Mouse (Mus musculus) myocyte (in vitro differentiated cells): ENCODE measurements around the gene Hes7. TPM values are rescaled to one million over a fixed set of nuclear protein-coding genes. Genes with fewer than 3 reads are reported as not detected.
A peak's percentile ranks its signal among the peaks of the same experiment; 100 is the strongest.

Source experiments
- H3K27me3 ChIP-seq: one replicate; pipeline ENCODE4 v1.6.1; 2011; ENCODE audit not compliant: control insufficient read depth, insufficient read depth, insufficient read length
- H3K36me3 ChIP-seq: one replicate; pipeline ENCODE4 v1.6.1; 2011; ENCODE audit not compliant: control insufficient read depth, insufficient read depth
- H3K4me2 ChIP-seq: one replicate; pipeline ENCODE4 v1.6.1; 2011; ENCODE audit warnings: low read depth, control low read depth
- H3K4me3 ChIP-seq: one replicate; pipeline ENCODE4 v1.5.1; 2011; ENCODE audit warnings: mild to moderate bottlenecking, control low read depth, moderate library complexity
- H3K79me2 ChIP-seq: one replicate; pipeline ENCODE4 v1.6.1; 2011; ENCODE audit not compliant: control insufficient read depth, insufficient read depth
- H3ac ChIP-seq: one replicate; pipeline ENCODE4 v1.6.1; 2011; ENCODE audit not compliant: control insufficient read depth, insufficient read length
- CEBPB ChIP-seq: IDR thresholded peaks from 2 replicates; pipeline ENCODE4 v1.6.1; 2011; ENCODE audit warnings: mild to moderate bottlenecking, moderate library complexity; ENCODE audit not compliant: poor library complexity, insufficient read depth, severe bottlenecking
- E2F4 ChIP-seq: IDR thresholded peaks from one replicate; pipeline ENCODE4 v1.6.1; 2011; ENCODE audit warnings: mild to moderate bottlenecking, control low read depth, moderate library complexity; ENCODE audit not compliant: insufficient read depth
- MAX ChIP-seq: IDR thresholded peaks from one replicate; pipeline ENCODE4 v1.6.1; 2011; ENCODE audit warnings: low read depth, mild to moderate bottlenecking, control low read depth
- MYOD1 ChIP-seq, 3 experiments: IDR thresholded peaks; one replicate each; pipeline ENCODE4 v1.6.1; 2011; ENCODE audit warnings: control low read depth in 2 of 3, low read depth in 2 of 3, mild to moderate bottlenecking in 2 of 3, moderate library complexity in 1 of 3; ENCODE audit not compliant: insufficient read length in 2 of 3, control insufficient read depth in 1 of 3
- MYOG ChIP-seq, 3 experiments: IDR thresholded peaks; one replicate each; pipeline ENCODE4 v1.6.1; 2011; ENCODE audit warnings: control low read depth in 2 of 3, low read depth in 2 of 3, mild to moderate bottlenecking in 2 of 3; ENCODE audit not compliant: insufficient read length in 2 of 3, control insufficient read depth in 1 of 3, insufficient read depth in 1 of 3
- POLR2A ChIP-seq: IDR thresholded peaks from one replicate; pipeline ENCODE4 v1.6.1; 2011; ENCODE audit warnings: low read depth, mild to moderate bottlenecking, control low read depth, moderate library complexity; ENCODE audit not compliant: insufficient read length
- POLR2AphosphoS2 ChIP-seq: IDR thresholded peaks from one replicate; pipeline ENCODE4 v1.6.1; 2011; ENCODE audit warnings: low read depth, control low read depth; ENCODE audit not compliant: insufficient read length
- REST ChIP-seq: IDR thresholded peaks from one replicate; pipeline ENCODE4 v1.6.1; 2011; ENCODE audit warnings: mild to moderate bottlenecking, control low read depth, moderate library complexity; ENCODE audit not compliant: insufficient read depth, insufficient read length
- SRF ChIP-seq: IDR thresholded peaks from one replicate; pipeline ENCODE4 v1.6.1; 2011; ENCODE audit warnings: low read depth; ENCODE audit not compliant: control insufficient read depth, insufficient read length
- TCF12 ChIP-seq: IDR thresholded peaks from one replicate; pipeline ENCODE4 v1.6.1; 2011; ENCODE audit warnings: mild to moderate bottlenecking, control low read depth; ENCODE audit not compliant: poor library complexity, insufficient read depth, severe bottlenecking
- TCF3 ChIP-seq: IDR thresholded peaks from one replicate; pipeline ENCODE4 v1.6.1; 2011; ENCODE audit warnings: low read depth, control low read depth; ENCODE audit not compliant: insufficient read length
- USF1 ChIP-seq: IDR thresholded peaks from one replicate; pipeline ENCODE4 v1.6.1; 2011; ENCODE audit warnings: low read depth, mild to moderate bottlenecking, control low read depth, moderate library complexity
- polyA plus RNA-seq: library from polyadenylated mRNA; unstranded; fragments of >200 nt; fragmentation: generic; extraction: Trizol; gene quantifications from one replicate; pipeline ENCODE4 v1.2.1, GENCODE M21; 2012; ENCODE audit warnings: missing spikeins

Gene Hes7
- polyA plus RNA-seq, 1 experiment = 0.28 TPM

GRCm38 (mm10) chr11:69169313-69169712 lies 49.1 kb downstream of the Hes7 start:
- H3K4me3 ChIP-seq = no peak overlapping the region
- no peaks in the 10 kb centered on the region for H3K36me3 ChIP-seq
- no peak overlapping the region for H3K4me2 ChIP-seq
- H3K79me2 ChIP-seq = no peaks in the 10 kb centered on the region
- H3ac ChIP-seq = no peak overlapping the region
- TF ChIP-seq TCF12 = no peak
- no peak for TF ChIP-seq SRF
- TF ChIP-seq POLR2AphosphoS2 = no peak
- H3K27me3 ChIP-seq = peaks cover 20% of the 10 kb centered on the region

- no peak overlapping the region for H3ac ChIP-seq
- H3K79me2 ChIP-seq = no peaks in the 10 kb centered on the region
- no peak for TF ChIP-seq TCF12
- TF ChIP-seq E2F4 = no peak
- no peak for TF ChIP-seq TCF3
- no peak for TF ChIP-seq POLR2A
- no peak for TF ChIP-seq USF1
- peak in 2 of 3 experiments; percentile 23 to 46 for TF ChIP-seq MYOD1 (IDR thresholded peaks at IDR 0.05; ENCODE audit: control insufficient read depth in 1 of 3, insufficient read length in 2 of 3, low read depth in 2 of 3)
- no peak for TF ChIP-seq CEBPB
- TF ChIP-seq MAX = no peak
- TF ChIP-seq MYOG (IDR thresholded peaks at IDR 0.05; ENCODE audit: control insufficient read depth in 1 of 3, insufficient read depth in 1 of 3, insufficient read length in 2 of 3, low read depth in 2 of 3) = peak in 1 of 3 experiments; percentile 3
- no peak for TF ChIP-seq REST
- TF ChIP-seq POLR2AphosphoS2 = no peak
- TF ChIP-seq SRF = no peak
Observed at GRCm38 (mm10) chr11:69171626-69172025, 51.4 kb downstream of the Hes7 start.

GRCm38 (mm10) chr11:69172606-69173005 lies 52.4 kb downstream of the Hes7 start:
- H3K4me2 ChIP-seq = no peak overlapping the region
- TF ChIP-seq USF1 (no peak), E2F4 (no peak), MAX (no peak)
- H3K4me3 ChIP-seq = no peak overlapping the region
- no peak overlapping the region for H3ac ChIP-seq
- H3K27me3 ChIP-seq = no peaks in the 10 kb centered on the region
- H3K79me2 ChIP-seq = no peaks in the 10 kb centered on the region
- no peaks in the 10 kb centered on the region for H3K36me3 ChIP-seq

More at GRCm38 (mm10) chr11:69171626-69172025, 51.4 kb downstream of the Hes7 start:
- H3K36me3 ChIP-seq = no peaks in the 10 kb centered on the region
- peaks cover 4% of the 10 kb centered on the region for H3K27me3 ChIP-seq
- H3K4me2 ChIP-seq = no peak overlapping the region
- H3K4me3 ChIP-seq = no peak overlapping the region

Other genes with a start within 250 kb of the Hes7 start
- 36.7 TPM for gene Ndel1, start 248.5 kb upstream of the Hes7 start, polyA plus RNA-seq
- gene Rnf222, start 231.9 kb upstream of the Hes7 start, polyA plus RNA-seq = not detected
- gene Rpl26, start 218.8 kb upstream of the Hes7 start, polyA plus RNA-seq = 695 TPM
- not detected for gene Odf4, start 193.3 kb upstream of the Hes7 start, polyA plus RNA-seq
- 0.49 TPM for gene Arhgef15, start 162.9 kb upstream of the Hes7 start, polyA plus RNA-seq
- gene Slc25a35, start 152.3 kb upstream of the Hes7 start, polyA plus RNA-seq = 2.3 TPM
- 56.4 TPM for gene Rangrf, start 145.2 kb upstream of the Hes7 start, polyA plus RNA-seq
- 9.1 TPM for gene Pfas, start 111.9 kb upstream of the Hes7 start, polyA plus RNA-seq
- 29.1 TPM for gene Ctc1, start 104.5 kb upstream of the Hes7 start, polyA plus RNA-seq
- gene Aurkb, start 74.8 kb upstream of the Hes7 start, polyA plus RNA-seq = 28.2 TPM
- gene Borcs6, start 60.7 kb upstream of the Hes7 start, polyA plus RNA-seq = 27.2 TPM
- 29.5 TPM for gene Tmem107, start 49.6 kb upstream of the Hes7 start, polyA plus RNA-seq
- 51.8 TPM for gene Vamp2, start 31.9 kb upstream of the Hes7 start, polyA plus RNA-seq
- gene Per1, start 25.2 kb upstream of the Hes7 start, polyA plus RNA-seq = 8.9 TPM
- 0.78 TPM for gene 9130213A22Rik, start 2.2 kb downstream of the Hes7 start, polyA plus RNA-seq
- 0.01 TPM for gene Aloxe3, start 5.5 kb downstream of the Hes7 start, polyA plus RNA-seq
- not detected for gene Alox12b, start 36.6 kb downstream of the Hes7 start, polyA plus RNA-seq
- not detected for gene Alox8, start 77.4 kb downstream of the Hes7 start, polyA plus RNA-seq
- not detected for gene Gucy2e, start 116.6 kb downstream of the Hes7 start, polyA plus RNA-seq
- 10.3 TPM for gene Cntrob, start 203.4 kb downstream of the Hes7 start, polyA plus RNA-seq
- 116 TPM for gene Trappc1, start 203.6 kb downstream of the Hes7 start, polyA plus RNA-seq
- gene Kcnab3, start 205.9 kb downstream of the Hes7 start, polyA plus RNA-seq = 2.0 TPM
- 2.5 TPM for gene Rnf227, start 220.1 kb downstream of the Hes7 start, polyA plus RNA-seq
- 148 TPM for gene Chd3, start 249.0 kb downstream of the Hes7 start, polyA plus RNA-seq